Mouse (Mus musculus) midbrain, embryonic 11.5 days (tissue): ENCODE data around the gene Gm10382. TPM values are rescaled to one million over a fixed set of nuclear protein-coding genes. Genes with fewer than 3 reads are reported as not detected.
"Not testable (repeated sequence)": the region's sequence is repeated elsewhere in the genome, so short reads cannot be mapped to it uniquely, and the experiment has no call there.

Source experiments
- ATAC-seq: fragments of 200-750 bp; cut with Nextera tagmentation; 2 replicates; pipeline ENCODE4 v1.8.0; 2017; ENCODE audit warnings: moderate TSS enrichment, moderate library complexity; ENCODE audit not compliant: low FRiP score
- DNase-seq: peaks from one replicate; pipeline ENCODE4 v3.0.0; 2015; ENCODE audit warnings: low spot score; ENCODE audit errors: missing footprints
- H3K27ac ChIP-seq: fragments of 300-500 bp; sonication (generic); 2 replicates; pipeline ENCODE4 v1.5.1; 2014; ENCODE audit warnings: low read depth, low read length
- H3K27me3 ChIP-seq: fragments of 300-500 bp; sonication (generic); 2 replicates; pipeline ENCODE4 v1.6.1; 2014; ENCODE audit warnings: mild to moderate bottlenecking, low read length, moderate library complexity, mixed read lengths; ENCODE audit not compliant: control insufficient read depth, insufficient read depth
- H3K36me3 ChIP-seq: fragments of 300-500 bp; sonication (generic); 2 replicates; pipeline ENCODE4 v1.6.1; 2014; ENCODE audit warnings: mild to moderate bottlenecking, low read length, moderate library complexity, mixed read lengths; ENCODE audit not compliant: control insufficient read depth, insufficient read depth
- H3K4me1 ChIP-seq: fragments of 300-500 bp; sonication (generic); 2 replicates; pipeline ENCODE4 v1.6.1; 2014; ENCODE audit warnings: low read length; ENCODE audit not compliant: control insufficient read depth, insufficient read depth
- H3K4me2 ChIP-seq: fragments of 300-500 bp; sonication (generic); 2 replicates; pipeline ENCODE4 v1.6.1; 2014; ENCODE audit warnings: mild to moderate bottlenecking, moderate library complexity
- H3K4me3 ChIP-seq: fragments of 300-500 bp; sonication (generic); 2 replicates; pipeline ENCODE4 v1.5.1; 2014; ENCODE audit warnings: low read depth, low read length
- H3K9ac ChIP-seq: fragments of 300-500 bp; sonication (generic); 2 replicates; pipeline ENCODE4 v1.6.1; 2014; ENCODE audit warnings: low read length
- H3K9me3 ChIP-seq: fragments of 300-500 bp; sonication (generic); 2 replicates; pipeline ENCODE4 v1.6.1; 2016; ENCODE audit warnings: low read length; ENCODE audit not compliant: control insufficient read depth
- WGBS: fragments of 180-500 bp; shearing (Covaris S2); extraction: QIAGEN DNeasy Blood & Tissue Kit; methylation state at CpG from one replicate; pipeline ENCODE4 v1.1.7; 2014; 5-methylcytosine and 5-hydroxymethylcytosine counted together
- polyA plus RNA-seq: library from polyadenylated mRNA; unstranded; fragments of >200 nt; fragmentation: Nextera tagmentation; extraction: Ambion mirVana; gene quantifications from 2 replicates; pipeline ENCODE4 v1.2.1, GENCODE M21; 2014

The Gm10382 gene
- polyA plus RNA-seq, 1 experiment from 2014 or later: 0.29 TPM

- H3K4me3 ChIP-seq: peak within 1 kb of the TSS; percentile 100
- 2% methylated on average over 61 of the region's 69 CpGs for WGBS
- H3K36me3 ChIP-seq: peaks cover 9% of the 10 kb centered on the region
- H3K9ac ChIP-seq: peak within 1 kb of the TSS; percentile 98
- ATAC-seq (peak; percentile 57), DNase-seq (peak; percentile 99)
- peak within 1 kb of the TSS; percentile 96 for H3K27ac ChIP-seq
- H3K4me2 ChIP-seq: peak within 1 kb of the TSS; percentile 97
- no peaks in the 10 kb centered on the region for H3K27me3 ChIP-seq
- no peaks in the 10 kb centered on the region for H3K9me3 ChIP-seq
- H3K4me1 ChIP-seq: peaks cover 33% of the 10 kb centered on the region
Observed at GRCm38 (mm10) chr5:125389579-125390441, 688 bp downstream of the Gm10382 start, which contains the start of gene Ubc. TSS of gene Ubc (minus strand) at chr5:125390202.

DNA sequence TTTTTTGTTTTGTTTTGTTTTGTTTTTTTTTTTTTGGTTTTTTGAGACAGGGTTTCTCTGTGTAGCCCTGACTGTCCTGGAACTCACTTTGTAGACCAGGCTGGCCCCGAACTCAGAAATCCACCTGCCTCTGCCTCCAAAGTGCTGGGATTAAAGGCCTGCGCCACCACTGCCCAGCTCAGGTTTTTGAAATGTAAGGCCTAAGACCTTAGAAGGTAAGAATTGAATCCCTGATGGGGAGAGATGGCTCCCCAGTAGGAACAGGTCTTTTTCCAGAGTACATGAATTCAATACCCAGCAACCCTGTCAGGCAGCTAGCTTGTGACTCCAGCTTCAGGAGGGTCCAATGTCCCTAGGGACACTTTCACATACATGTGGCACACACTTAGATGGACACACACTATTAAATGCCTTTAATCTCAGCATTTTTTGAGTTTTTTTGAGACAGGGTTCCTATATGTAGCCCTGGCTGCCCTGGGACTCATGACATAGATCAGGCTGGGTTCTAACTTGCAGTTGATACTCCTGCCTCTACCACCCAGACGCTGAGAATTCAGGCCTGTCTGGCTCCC lies 1.9 kb downstream of the Gm10382 start:
- H3K9ac ChIP-seq: no peak overlapping the region
- DNase-seq (peak; percentile 81), ATAC-seq (no peak)
- H3K4me1 ChIP-seq: peaks cover 37% of the 10 kb centered on the region
- peaks cover under 1% of the 10 kb centered on the region; the same call in 1 of the 2 replicates for H3K36me3 ChIP-seq
- WGBS: 92% methylated on average over 3 of the region's 3 CpGs
- no peaks in the 10 kb centered on the region for H3K27me3 ChIP-seq
- no peak overlapping the region for H3K4me3 ChIP-seq
- no peaks in the 10 kb centered on the region for H3K9me3 ChIP-seq
- no peak overlapping the region for H3K27ac ChIP-seq
- H3K4me2 ChIP-seq: no peak overlapping the region

DNA sequence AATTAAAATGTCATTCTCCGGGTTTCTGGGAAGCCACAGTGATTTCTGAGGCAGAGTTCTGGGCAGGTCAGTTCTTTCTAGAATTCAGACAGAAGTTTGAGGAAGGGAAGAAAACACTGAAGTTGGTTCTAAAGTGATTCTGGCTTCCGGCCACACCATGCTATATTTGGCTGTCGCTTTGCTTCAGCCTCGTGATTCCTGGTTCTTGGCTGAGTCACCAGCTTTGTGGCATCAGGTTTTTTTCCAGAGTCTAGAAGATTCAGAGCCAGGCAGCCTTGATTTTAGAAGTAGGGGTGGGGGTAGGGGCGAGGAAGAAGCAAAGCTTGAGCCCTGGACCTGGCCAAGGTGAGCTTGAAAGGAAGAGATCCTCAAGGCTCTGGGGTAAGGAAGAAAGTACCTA lies 2.5 kb downstream of the Gm10382 start:
- H3K27me3 ChIP-seq: no peaks in the 10 kb centered on the region
- 92% methylated on average over 5 of the region's 5 CpGs for WGBS
- no peaks in the 10 kb centered on the region for H3K36me3 ChIP-seq
- H3K9ac ChIP-seq: no peak overlapping the region
- no peaks in the 10 kb centered on the region for H3K9me3 ChIP-seq
- no peak overlapping the region for H3K4me2 ChIP-seq
- H3K4me1 ChIP-seq: peaks cover 37% of the 10 kb centered on the region
- no peak overlapping the region for H3K27ac ChIP-seq
- no peak for ATAC-seq
- no peak overlapping the region for H3K4me3 ChIP-seq
- no peak for DNase-seq

DNA sequence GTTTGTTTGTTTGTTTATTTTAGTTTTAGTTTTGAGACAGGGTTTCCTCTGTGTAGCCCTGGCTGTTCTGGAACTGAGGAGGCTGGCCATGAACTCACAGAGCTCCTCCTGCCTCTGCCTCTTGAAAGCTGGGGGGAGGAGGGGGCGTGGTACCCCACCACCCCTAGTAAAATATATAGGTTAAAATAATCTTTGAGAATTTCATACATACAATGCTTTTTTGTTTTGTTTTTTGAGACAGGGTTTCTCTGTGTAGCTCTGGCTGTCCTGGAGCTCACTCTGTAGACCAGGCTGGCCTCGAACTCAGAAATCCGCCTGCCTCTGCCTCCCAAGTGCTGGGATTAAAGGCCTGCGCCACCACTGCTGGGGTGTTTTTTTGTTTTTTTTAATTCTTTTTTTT lies 3.1 kb downstream of the Gm10382 start:
- H3K4me1 ChIP-seq: peaks cover 37% of the 10 kb centered on the region

GRCm38 (mm10) chr5:125392618-125392976 lies 3.5 kb downstream of the Gm10382 start:
- Histone ChIP-seq H3K9me3 (no peaks in the 10 kb centered on the region), H3K4me3 (no peak overlapping the region), H3K9ac (peak overlapping the region; percentile 50; the same call in 1 of the 2 replicates), H3K36me3 (no peaks in the 10 kb centered on the region), H3K27me3 (no peaks in the 10 kb centered on the region), H3K27ac (peak overlapping the region; percentile 99), H3K4me1 (peaks cover 37% of the 10 kb centered on the region), H3K4me2 (peak overlapping the region; percentile 44; the same call in 1 of the 2 replicates)
- DNase-seq (no peak), ATAC-seq (no peak; the same call in none of the 2 replicates)
- WGBS: 22% methylated on average over 1 of the region's 1 CpGs

More for the DNA sequence above, 3.1 kb downstream of the Gm10382 start:
- not testable (repeated sequence) for H3K4me2 ChIP-seq, H3K9me3 ChIP-seq, DNase-seq, ATAC-seq, H3K36me3 ChIP-seq, H3K9ac ChIP-seq, H3K4me3 ChIP-seq, H3K27me3 ChIP-seq
- H3K27ac ChIP-seq: peak overlapping the region; percentile 99
- 93% methylated on average over 4 of the region's 4 CpGs for WGBS

GRCm38 (mm10) chr5:125392977-125393621 lies 4.0 kb downstream of the Gm10382 start:
- Histone ChIP-seq H3K9me3 (no peaks in the 10 kb centered on the region), H3K9ac (peak overlapping the region; percentile 67), H3K4me2 (peak overlapping the region; percentile 44), H3K4me1 (peaks cover 36% of the 10 kb centered on the region), H3K36me3 (no peaks in the 10 kb centered on the region), H3K27ac (peak overlapping the region; percentile 99), H3K4me3 (peak overlapping the region; percentile 21), H3K27me3 (no peaks in the 10 kb centered on the region)
- peak; percentile 85 for ATAC-seq
- 1% methylated on average over 20 of the region's 20 CpGs for WGBS
- DNase-seq: peak; percentile 99

DNA sequence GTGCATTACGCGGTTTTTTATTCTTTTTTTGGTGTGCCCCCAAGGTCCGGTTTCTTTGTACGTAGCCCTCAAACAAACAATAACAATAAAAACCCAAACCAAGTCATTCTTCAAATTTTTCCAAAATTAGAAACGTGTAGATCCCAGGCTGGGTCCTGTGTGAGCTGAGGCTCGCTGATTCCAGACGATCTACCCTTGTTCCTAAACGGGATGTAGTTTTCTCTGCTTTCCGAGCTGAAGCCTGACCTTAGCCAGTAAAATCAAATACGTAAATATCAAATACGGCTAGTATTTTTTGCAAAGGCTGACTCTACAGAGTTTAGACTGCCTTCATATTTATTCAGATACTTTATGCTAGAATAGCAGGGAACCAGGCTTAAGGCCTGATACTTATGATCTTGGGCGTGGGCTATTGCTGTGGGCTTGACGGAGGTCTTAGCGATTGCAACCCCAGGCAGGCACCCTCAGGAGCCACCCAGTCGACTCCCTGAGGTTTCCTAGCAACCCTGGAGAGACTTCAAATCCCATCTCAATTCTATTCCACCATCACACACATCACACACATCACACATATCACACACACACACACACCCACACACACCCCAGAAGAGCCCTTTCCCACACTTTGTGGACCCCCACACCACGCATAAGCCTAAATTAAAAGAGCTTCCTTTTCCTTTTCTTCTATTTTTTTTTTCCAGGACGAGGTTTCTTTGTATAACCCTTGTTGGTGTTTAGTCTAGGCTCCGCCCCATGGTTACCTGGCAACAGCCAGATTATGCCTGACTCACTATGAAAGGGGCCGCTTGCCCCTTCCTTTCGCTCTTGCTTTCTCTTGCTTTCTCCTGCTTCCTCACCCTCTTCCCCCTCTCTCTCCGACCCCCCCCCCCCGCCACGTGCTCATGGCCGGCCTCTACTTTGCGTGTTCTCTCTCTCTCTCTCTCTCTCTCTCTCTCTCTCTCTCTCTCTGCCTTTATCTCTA lies 4.8 kb downstream of the Gm10382 start:
- H3K9me3 ChIP-seq: no peaks in the 10 kb centered on the region
- peak; percentile 99 for DNase-seq
- 7% methylated on average over 25 of the region's 25 CpGs for WGBS
- peak overlapping the region; percentile 99 for H3K27ac ChIP-seq
- ATAC-seq: peak; percentile 81
- H3K4me3 ChIP-seq: peak overlapping the region; percentile 21
- no peaks in the 10 kb centered on the region for H3K27me3 ChIP-seq
- H3K4me2 ChIP-seq: peak overlapping the region; percentile 44
- no peaks in the 10 kb centered on the region for H3K36me3 ChIP-seq
- peak overlapping the region; percentile 67 for H3K9ac ChIP-seq
- H3K4me1 ChIP-seq: peaks cover 30% of the 10 kb centered on the region

DNA sequence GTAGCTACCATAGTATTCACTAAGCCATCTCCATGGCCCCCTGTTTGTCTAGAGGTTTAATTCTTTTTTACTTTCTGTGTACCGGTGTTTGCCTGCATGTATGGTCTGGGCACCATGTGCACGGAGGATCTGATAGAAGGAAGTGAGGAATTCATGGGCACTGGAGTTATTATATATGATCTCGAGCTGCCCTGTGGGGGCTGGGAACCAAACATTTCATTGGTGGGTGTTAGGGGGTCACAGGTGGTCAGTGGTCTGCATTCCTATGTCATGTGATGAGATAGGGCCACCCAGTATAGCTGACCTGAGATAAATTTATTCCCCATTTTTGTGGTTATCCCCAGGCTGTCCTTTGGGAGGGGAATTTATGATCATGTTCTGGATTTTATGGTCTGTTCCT lies 5.9 kb downstream of the Gm10382 start:
- peak overlapping the region; percentile 99 for H3K27ac ChIP-seq
- ATAC-seq (no peak), DNase-seq (peak; percentile 84)
- no peak overlapping the region; the same call in 1 of the 2 replicates for H3K9ac ChIP-seq
- H3K4me3 ChIP-seq: no peak overlapping the region
- H3K4me1 ChIP-seq: peaks cover 29% of the 10 kb centered on the region
- no peaks in the 10 kb centered on the region for H3K27me3 ChIP-seq
- H3K4me2 ChIP-seq: peak overlapping the region; percentile 44; the same call in 1 of the 2 replicates
- 46% methylated on average over 3 of the region's 3 CpGs for WGBS
- no peaks in the 10 kb centered on the region for H3K9me3 ChIP-seq
- no peaks in the 10 kb centered on the region for H3K36me3 ChIP-seq
